Mouse (Mus musculus) liver, embryonic 14.5 days (tissue): ENCODE measurements around the gene Psma5.

Experiments
- CTCF ChIP-seq: IDR thresholded peaks from 2 replicates; pipeline ENCODE4 v1.5.1; 2016; ENCODE audit warnings: antibody characterized with exemption, low read depth, control low read depth
- EP300 ChIP-seq: IDR thresholded peaks from 2 replicates; pipeline ENCODE4 v1.6.1; 2016; ENCODE audit warnings: antibody characterized with exemption, low read depth

DNA sequence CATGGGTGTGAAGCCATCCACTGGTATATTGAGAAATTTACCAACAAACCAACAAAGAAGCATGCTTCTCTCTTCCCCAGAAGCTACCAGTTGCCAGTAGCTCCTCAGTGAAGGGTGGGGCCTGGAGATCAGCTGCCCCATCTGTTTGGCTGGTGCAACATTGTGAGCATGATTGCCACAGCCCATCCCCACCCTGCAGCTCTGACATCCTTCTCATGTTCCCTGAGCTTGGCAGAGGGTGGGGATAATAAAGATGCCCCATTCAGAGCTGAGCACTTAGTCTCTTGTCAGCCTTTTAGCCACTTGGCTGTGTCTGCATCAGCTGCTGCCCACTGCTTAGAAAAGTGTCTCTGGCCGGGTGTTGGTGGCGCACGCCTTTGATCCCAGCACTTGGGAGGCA is 66.2 kb downstream of the Psma5 start:
- TF ChIP-seq CTCF: no peak
- TF ChIP-seq EP300: peak; percentile 50; the same call in 1 of the 2 replicates
